In genomic region chr4:101582882-101583281, GRCm38 (mm10) we compare ENCODE assay signal across 18 mouse cellular contexts.
"Had no signal": no experiment of that assay in that cellular context is flagged by ENCODE, and none has a peak within 500 bp of the region (broad histone marks: within the 10 kb centered on the region; RNA-seq: fewer than 3 reads in every experiment).

No protein-coding gene starts in this region.

- DNase-seq: lung, adult 18-20 months; lung, embryonic 14.5 days; lung, postnatal 10 days; lung, postnatal 4 days; midbrain, embryonic 14.5 days; retina, postnatal 1 day; right cerebral cortex, adult 18-20 months; right cerebral cortex, postnatal 25 days; right cerebral cortex, postnatal 4 days; spleen, adult 18-20 months; thymus, adult 18-20 months; thymus, postnatal 14 days; thymus, postnatal 36 days had no signal

- H3K27ac ChIP-seq: midbrain, embryonic 10.5 days; midbrain, embryonic 12.5 days; neural tube, embryonic 13.5 days; neural tube, embryonic 15.5 days had no signal

- H3K4me3 ChIP-seq: midbrain, embryonic 10.5 days; midbrain, embryonic 12.5 days; myocyte; neural tube, embryonic 13.5 days; neural tube, embryonic 15.5 days had no signal
